ENCODE assay signal across 8 mouse cellular contexts in the genomic region with DNA sequence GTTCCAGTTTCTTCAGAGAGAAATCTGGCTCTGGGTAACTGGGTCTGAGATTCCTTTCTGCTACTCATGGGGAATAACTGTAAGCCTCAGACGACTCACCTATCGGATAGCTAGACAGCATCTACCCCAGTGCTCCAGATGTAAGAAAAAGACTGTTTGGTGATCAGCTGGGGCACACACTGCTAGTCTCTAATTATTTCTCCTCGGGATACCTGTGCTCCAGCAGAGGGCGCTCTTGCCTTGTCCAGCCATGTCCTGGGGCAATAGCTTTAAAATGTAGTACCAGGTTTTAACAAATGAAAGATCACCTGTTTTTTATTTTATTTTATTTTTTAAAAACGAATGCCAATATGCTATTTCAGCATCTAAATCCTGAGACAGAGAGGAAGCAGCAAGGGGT. TPM values are rescaled to one million over a fixed set of nuclear protein-coding genes. Genes with fewer than 3 reads are reported as not detected.
DNase-seq lines count a peak whose midpoint lies in the region; ATAC-seq and TF ChIP-seq lines count a peak whose summit lies in the region.

No protein-coding gene starts in this region.

- H3K27ac ChIP-seq in hindbrain, embryonic 10.5 days: no peak overlapping the region
- H3K27ac ChIP-seq in hindbrain, embryonic 12.5 days: no peak overlapping the region
- H3K27ac ChIP-seq in midbrain, embryonic 14.5 days (replicated peaks; ENCODE audit: low read depth, low read length): no peak overlapping the region
- no peak overlapping the region for H3K27ac ChIP-seq in spleen, adult 2 months (ENCODE audit: insufficient read depth, low read length)

- no peaks in the 10 kb centered on the region for H3K36me3 ChIP-seq in hindbrain, embryonic 10.5 days
- no peaks in the 10 kb centered on the region for H3K36me3 ChIP-seq in hindbrain, embryonic 12.5 days
- no peaks in the 10 kb centered on the region for H3K36me3 ChIP-seq in midbrain, embryonic 14.5 days (ENCODE audit: control insufficient read depth, insufficient read depth, low read length)
- H3K36me3 ChIP-seq in spleen, adult 2 months (ENCODE audit: control insufficient read depth, insufficient read depth, low read length): peaks cover 8% of the 10 kb centered on the region

- H3K9ac ChIP-seq in hindbrain, embryonic 12.5 days: no peak overlapping the region
- H3K9ac ChIP-seq in midbrain, embryonic 14.5 days (replicated peaks; ENCODE audit: low read length): no peak overlapping the region

- no peak for ATAC-seq in hindbrain, embryonic 12.5 days (ENCODE audit: low FRiP score)
- peak; percentile 85 for ATAC-seq in frontal cortex, adult (ENCODE audit: low TSS enrichment)
- no peak for ATAC-seq in midbrain, embryonic 14.5 days (ENCODE audit: low FRiP score, low TSS enrichment)

- TF ChIP-seq POLR2A in spleen, adult 2 months (IDR thresholded peaks at IDR 0.05; ENCODE audit: low read depth, low read length): no peak

- TF ChIP-seq CTCF in spleen, adult 2 months (IDR thresholded peaks at IDR 0.05; ENCODE audit: extremely low read depth, insufficient read depth, insufficient read length, insufficient replicate concordance): peak; percentile 85; the same call in 1 of the 2 replicates

- DNase-seq in hindbrain, embryonic 10.5 days (ENCODE audit: low spot score): peak; percentile 74
- peak; percentile 79 for DNase-seq in cerebellum, adult 8-10 months
- DNase-seq in induced T-regulatory cell, adult 2 months (ENCODE audit: low read depth): peak; percentile 84
- peak; percentile 79 to 86 for DNase-seq in left cerebral cortex, adult 18-20 months (ENCODE audit: low spot score in 2 of 2)
- peak; percentile 91 for DNase-seq in midbrain, embryonic 14.5 days
- peak; percentile 45 to 76 for DNase-seq in spleen, adult 2 months (ENCODE audit: low read depth in 1 of 2, low spot score in 2 of 2)

- no peaks in the 10 kb centered on the region for H3K9me3 ChIP-seq in hindbrain, embryonic 10.5 days
- H3K9me3 ChIP-seq in hindbrain, embryonic 12.5 days (replicated peaks): no peaks in the 10 kb centered on the region
- H3K9me3 ChIP-seq in midbrain, embryonic 14.5 days (ENCODE audit: control insufficient read depth, low read length): no peaks in the 10 kb centered on the region

- H3K4me2 ChIP-seq in hindbrain, embryonic 12.5 days (replicated peaks): no peak overlapping the region
- no peak overlapping the region for H3K4me2 ChIP-seq in midbrain, embryonic 14.5 days (ENCODE audit: low read length)

- H3K4me1 ChIP-seq in hindbrain, embryonic 10.5 days (replicated peaks): peaks cover 11% of the 10 kb centered on the region
- peaks cover 11% of the 10 kb centered on the region for H3K4me1 ChIP-seq in hindbrain, embryonic 12.5 days
- no peaks in the 10 kb centered on the region; the same call in 1 of the 2 replicates for H3K4me1 ChIP-seq in midbrain, embryonic 14.5 days (ENCODE audit: control insufficient read depth, insufficient read depth, low read length)
- no peaks in the 10 kb centered on the region for H3K4me1 ChIP-seq in spleen, adult 2 months (ENCODE audit: control insufficient read depth, insufficient read depth, insufficient read length)

- peaks cover 5% of the 10 kb centered on the region; the same call in 1 of the 2 replicates for H3K27me3 ChIP-seq in hindbrain, embryonic 10.5 days (ENCODE audit: insufficient read depth, poor library complexity, severe bottlenecking)
- H3K27me3 ChIP-seq in hindbrain, embryonic 12.5 days: no peaks in the 10 kb centered on the region
- H3K27me3 ChIP-seq in midbrain, embryonic 14.5 days (ENCODE audit: control insufficient read depth, insufficient read depth, low read length): no peaks in the 10 kb centered on the region
- H3K27me3 ChIP-seq in spleen, adult 2 months (ENCODE audit: control insufficient read depth, insufficient read depth, low read length): no peaks in the 10 kb centered on the region

- H3K4me3 ChIP-seq in hindbrain, embryonic 10.5 days: no peak overlapping the region
- H3K4me3 ChIP-seq in hindbrain, embryonic 12.5 days: no peak overlapping the region
- no peak overlapping the region for H3K4me3 ChIP-seq in midbrain, embryonic 14.5 days (replicated peaks; ENCODE audit: low read depth, low read length)
- H3K4me3 ChIP-seq in spleen, adult 2 months (ENCODE audit: extremely low read depth, insufficient read depth, insufficient read length): no peak overlapping the region

- WGBS in hindbrain, embryonic 10.5 days: 8% methylated on average over 5 of the region's 5 CpGs
- WGBS in hindbrain, embryonic 12.5 days: 6% methylated on average over 5 of the region's 5 CpGs
- WGBS in midbrain, embryonic 14.5 days: 3% methylated on average over 5 of the region's 5 CpGs
- 10% methylated on average over 5 of the region's 5 CpGs for WGBS in spleen, adult 2 months

RNA-seq across cellular contexts. Expression of a gene that starts 22.0 kb away (rescaled TPM):
- polyA plus RNA-seq in hindbrain, embryonic 10.5 days (2016; fragmentation: Nextera tagmentation; extraction: Ambion mirVana): 1.2 and 2.2 TPM in 2 replicates
- 2.2 and 2.4 TPM in 2 replicates for polyA plus RNA-seq in hindbrain, embryonic 12.5 days (2016; fragmentation: Nextera tagmentation; extraction: Ambion mirVana)
- 10 to 100 TPM; 49.0 to 52.9 TPM for total RNA-seq in left cerebral cortex, adult 18-20 months (2021)
- polyA plus RNA-seq in midbrain, embryonic 14.5 days (2014; fragmentation: Nextera tagmentation; extraction: Ambion mirVana): 1.7 and 1.8 TPM in 2 replicates
- polyA plus RNA-seq in spleen, adult 2 months (2012; rRNA removed): 12.2 and 13.0 TPM in 2 replicates

RNA-seq across cellular contexts. Expression of a gene that starts 22.5 kb away (rescaled TPM):
- polyA plus RNA-seq in hindbrain, embryonic 10.5 days (2016; fragmentation: Nextera tagmentation; extraction: Ambion mirVana): not detected in 2 replicates
- not detected in 2 replicates for polyA plus RNA-seq in hindbrain, embryonic 12.5 days (2016; fragmentation: Nextera tagmentation; extraction: Ambion mirVana)
- under 1 TPM; 0.30 to 0.44 TPM for total RNA-seq in left cerebral cortex, adult 18-20 months (2021)
- not detected in 2 replicates for polyA plus RNA-seq in midbrain, embryonic 14.5 days (2014; fragmentation: Nextera tagmentation; extraction: Ambion mirVana)
- 1.6 and 1.8 TPM in 2 replicates for polyA plus RNA-seq in spleen, adult 2 months (2012; rRNA removed)

RNA-seq across cellular contexts. Expression of a gene that starts 46.4 kb away (rescaled TPM):
- 68.9 and 75.8 TPM in 2 replicates for polyA plus RNA-seq in hindbrain, embryonic 10.5 days (2016; fragmentation: Nextera tagmentation; extraction: Ambion mirVana)
- polyA plus RNA-seq in hindbrain, embryonic 12.5 days (2016; fragmentation: Nextera tagmentation; extraction: Ambion mirVana): 64.7 and 70.4 TPM in 2 replicates
- total RNA-seq in left cerebral cortex, adult 18-20 months (2021): 10 to 100 TPM; 60.5 to 62.1 TPM
- 56.0 and 56.1 TPM in 2 replicates for polyA plus RNA-seq in midbrain, embryonic 14.5 days (2014; fragmentation: Nextera tagmentation; extraction: Ambion mirVana)
- polyA plus RNA-seq in spleen, adult 2 months (2012; rRNA removed): 27.7 and 39.1 TPM in 2 replicates
